Mouse (Mus musculus) stomach, embryonic 15.5 days (tissue): Measurements from ENCODE around the gene Fam81a. TPM values are rescaled to one million over a fixed set of nuclear protein-coding genes. Genes with fewer than 3 reads are reported as not detected.

ENCODE experiments used
- ATAC-seq: fragments of 200-750 bp; cut with Nextera tagmentation; 2 replicates; pipeline ENCODE4 v1.8.0; 2017; ENCODE audit warnings: low read depth, moderate number of reproducible peaks, moderate TSS enrichment; ENCODE audit not compliant: insufficient read depth, low FRiP score
- H3K27ac ChIP-seq: fragments of 300-500 bp; sonication (generic); 2 replicates; pipeline ENCODE4 v1.5.1; 2015; ENCODE audit warnings: mild to moderate bottlenecking, inconsistent platforms
- H3K27me3 ChIP-seq: fragments of 300-500 bp; sonication (generic); replicated peaks from 2 replicates; pipeline ENCODE4 v1.6.1; 2015; ENCODE audit warnings: inconsistent platforms
- H3K36me3 ChIP-seq: fragments of 300-500 bp; sonication (generic); 2 replicates; pipeline ENCODE4 v1.6.1; 2015; ENCODE audit warnings: inconsistent platforms
- H3K4me1 ChIP-seq: fragments of 300-500 bp; sonication (generic); 2 replicates; pipeline ENCODE4 v1.6.1; 2015; ENCODE audit warnings: inconsistent platforms
- H3K4me2 ChIP-seq: fragments of 300-500 bp; sonication (generic); 2 replicates; pipeline ENCODE4 v1.6.1; 2015; ENCODE audit warnings: mild to moderate bottlenecking, inconsistent platforms
- H3K4me3 ChIP-seq: fragments of 300-500 bp; sonication (generic); replicated peaks from 2 replicates; pipeline ENCODE4 v1.5.1; 2015; ENCODE audit warnings: inconsistent platforms
- H3K9ac ChIP-seq: fragments of 300-500 bp; sonication (generic); 2 replicates; pipeline ENCODE4 v1.6.1; 2015; ENCODE audit warnings: inconsistent platforms
- H3K9me3 ChIP-seq: fragments of 300-500 bp; sonication (generic); 2 replicates; pipeline ENCODE4 v1.6.1; 2016; ENCODE audit warnings: inconsistent platforms
- WGBS: fragments of 180-500 bp; shearing (Covaris S2); methylation state at CpG from one replicate; pipeline ENCODE4 v1.1.7; 2015; 5-methylcytosine and 5-hydroxymethylcytosine counted together
- polyA plus RNA-seq: library from polyadenylated mRNA; unstranded; fragments of >200 nt; fragmentation: Nextera tagmentation; extraction: Ambion mirVana; gene quantifications from 2 replicates; pipeline ENCODE4 v1.2.1, GENCODE M21; 2015

The Fam81a gene
- polyA plus RNA-seq, 1 experiment from 2014 or later, result 16.2 TPM

DNA sequence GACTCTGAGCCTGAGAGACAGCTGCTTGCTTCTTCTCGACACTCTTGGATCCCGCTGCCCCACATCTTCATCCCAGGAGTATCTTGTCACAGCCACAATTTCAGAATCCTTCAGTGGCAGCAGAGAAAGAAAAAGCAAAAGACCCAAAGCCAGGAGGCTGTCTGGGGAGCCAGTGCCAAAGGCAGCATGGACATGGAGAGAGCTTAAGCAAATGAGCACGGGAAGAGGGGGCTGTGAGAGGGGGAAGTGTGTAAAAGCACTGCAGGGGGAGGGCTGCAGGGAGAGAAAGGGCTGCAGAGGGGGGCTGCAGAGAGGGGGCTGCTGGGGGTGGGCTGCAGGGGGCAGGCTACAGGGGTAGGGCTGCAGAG is 93.0 kb downstream of the Fam81a start:
- no peaks in the 10 kb centered on the region for H3K27me3 ChIP-seq
- H3K36me3 ChIP-seq, result no peaks in the 10 kb centered on the region
- no peak for ATAC-seq
- H3K27ac ChIP-seq, result peak overlapping the region; percentile 62
- 32% methylated on average over 3 of the region's 3 CpGs for WGBS
- no peak overlapping the region for H3K4me3 ChIP-seq
- no peaks in the 10 kb centered on the region for H3K9me3 ChIP-seq
- H3K4me1 ChIP-seq, result peaks cover 33% of the 10 kb centered on the region; the same call in 1 of the 2 replicates
- peak overlapping the region; percentile 12; the same call in 1 of the 2 replicates for H3K4me2 ChIP-seq
- H3K9ac ChIP-seq, result no peak overlapping the region

- no peak overlapping the region for H3K9ac ChIP-seq
- H3K27ac ChIP-seq, result peak overlapping the region; percentile 62
- H3K9me3 ChIP-seq, result no peaks in the 10 kb centered on the region
- no peaks in the 10 kb centered on the region for H3K27me3 ChIP-seq
- 40% methylated on average over 6 of the region's 6 CpGs for WGBS
- H3K4me2 ChIP-seq, result no peak overlapping the region
- H3K36me3 ChIP-seq, result no peaks in the 10 kb centered on the region
- H3K4me1 ChIP-seq, result peaks cover 33% of the 10 kb centered on the region; the same call in 1 of the 2 replicates
- H3K4me3 ChIP-seq, result no peak overlapping the region
- ATAC-seq, result no peak
Observed at GRCm38 (mm10) chr9:70048751-70049415, 93.5 kb downstream of the Fam81a start.

DNA sequence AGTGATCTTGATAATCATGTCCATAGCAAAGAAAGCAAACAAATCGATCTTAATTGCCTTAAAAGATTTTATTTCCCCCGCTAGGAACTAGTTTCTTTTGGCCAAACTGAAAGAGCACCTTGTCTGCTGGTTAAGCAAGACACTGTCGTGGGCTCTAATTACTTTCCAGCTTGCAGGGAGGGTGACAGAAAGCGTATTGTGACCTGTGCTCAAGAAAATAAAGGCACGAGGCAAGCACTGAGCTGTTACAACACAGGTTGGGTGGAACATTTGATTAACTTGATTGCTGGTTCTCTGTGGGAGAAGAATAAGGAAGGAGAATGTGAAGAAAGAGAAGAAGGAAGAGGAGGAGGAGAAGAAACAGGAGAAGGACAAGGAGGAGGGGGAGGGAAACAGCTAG is 94.1 kb downstream of the Fam81a start:
- Histone ChIP-seq H3K4me1 (peaks cover 33% of the 10 kb centered on the region; the same call in 1 of the 2 replicates), H3K27ac (peak overlapping the region; percentile 62; the same call in 1 of the 2 replicates), H3K36me3 (no peaks in the 10 kb centered on the region), H3K4me3 (no peak overlapping the region), H3K9ac (no peak overlapping the region), H3K27me3 (no peaks in the 10 kb centered on the region), H3K9me3 (no peaks in the 10 kb centered on the region), H3K4me2 (no peak overlapping the region)
- 42% methylated on average over 5 of the region's 5 CpGs for WGBS
- ATAC-seq, result no peak

- Histone ChIP-seq H3K36me3 (no peaks in the 10 kb centered on the region), H3K9ac (no peak overlapping the region), H3K4me2 (no peak overlapping the region), H3K4me1 (peaks cover 33% of the 10 kb centered on the region; the same call in 1 of the 2 replicates), H3K9me3 (no peaks in the 10 kb centered on the region), H3K27ac (peak overlapping the region; percentile 62; the same call in 1 of the 2 replicates), H3K4me3 (no peak overlapping the region), H3K27me3 (no peaks in the 10 kb centered on the region)
- ATAC-seq, result no peak
- WGBS, result 35% methylated on average over 3 of the region's 3 CpGs
Observed at GRCm38 (mm10) chr9:70047839-70048238, 94.5 kb downstream of the Fam81a start.

DNA sequence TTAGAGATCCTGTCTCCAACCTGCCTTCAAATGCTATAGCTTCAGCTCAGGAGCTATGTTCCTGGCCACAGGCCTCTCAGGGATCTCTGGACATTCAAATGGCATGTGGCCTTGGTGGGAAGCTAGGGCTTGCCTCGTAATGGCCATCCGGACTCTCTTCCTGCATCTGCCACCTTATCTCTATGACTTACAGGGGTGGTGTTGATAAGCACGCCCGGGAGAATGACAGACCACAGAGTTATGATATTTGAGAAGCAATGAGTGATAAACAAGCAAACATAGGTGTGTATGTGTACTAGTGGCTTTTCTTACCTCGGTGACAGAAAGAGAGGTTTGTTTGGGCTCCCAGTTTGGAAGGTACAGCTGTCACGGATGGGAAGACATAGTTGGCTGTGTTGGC is 96.1 kb downstream of the Fam81a start:
- no peak overlapping the region for H3K4me3 ChIP-seq
- no peak overlapping the region for H3K9ac ChIP-seq
- ATAC-seq, result 0 out of 2 replicates have a peak, but pooled peaks have one; percentile 43
- WGBS, result 62% methylated on average over 6 of the region's 6 CpGs
- no peaks in the 10 kb centered on the region for H3K9me3 ChIP-seq
- H3K4me2 ChIP-seq, result no peak overlapping the region
- H3K27ac ChIP-seq, result no peak overlapping the region
- H3K36me3 ChIP-seq, result no peaks in the 10 kb centered on the region
- peaks cover 33% of the 10 kb centered on the region; the same call in 1 of the 2 replicates for H3K4me1 ChIP-seq
- H3K27me3 ChIP-seq, result no peaks in the 10 kb centered on the region

DNA sequence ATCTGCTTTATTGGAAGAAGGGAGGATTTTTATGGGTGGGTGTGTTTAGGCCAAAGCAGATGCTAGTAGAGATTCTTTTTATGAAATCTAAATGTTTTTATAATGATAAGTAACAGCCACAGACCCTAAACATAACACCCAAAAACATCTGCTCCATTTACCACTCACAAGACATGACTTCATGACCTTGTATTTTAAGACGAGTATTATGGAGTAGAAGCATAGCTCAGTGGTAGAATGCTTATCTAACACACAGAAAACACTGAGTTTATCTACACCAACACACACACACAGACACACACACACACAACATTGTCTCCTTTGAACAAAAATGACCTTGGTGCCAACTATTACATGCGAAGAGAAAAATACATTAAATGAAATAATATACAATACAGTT is 97.5 kb downstream of the Fam81a start:
- Histone ChIP-seq H3K4me3 (no peak overlapping the region), H3K9ac (no peak overlapping the region), H3K27ac (no peak overlapping the region), H3K9me3 (no peaks in the 10 kb centered on the region), H3K27me3 (no peaks in the 10 kb centered on the region), H3K4me1 (peaks cover 30% of the 10 kb centered on the region; the same call in 1 of the 2 replicates), H3K4me2 (no peak overlapping the region), H3K36me3 (no peaks in the 10 kb centered on the region)
- 59% methylated on average over 2 of the region's 2 CpGs for WGBS
- no peak for ATAC-seq

- ATAC-seq, result no peak
- Histone ChIP-seq H3K9ac (no peak overlapping the region), H3K4me1 (0 out of 2 replicates have a peak, but pooled peaks cover 15% of the 10 kb centered on the region), H3K27ac (no peak overlapping the region), H3K9me3 (no peaks in the 10 kb centered on the region), H3K36me3 (no peaks in the 10 kb centered on the region), H3K27me3 (no peaks in the 10 kb centered on the region), H3K4me3 (no peak overlapping the region), H3K4me2 (no peak overlapping the region)
- WGBS, result 73% methylated on average over 1 of the region's 1 CpGs
Observed at GRCm38 (mm10) chr9:70042935-70043334, 99.4 kb downstream of the Fam81a start.

DNA sequence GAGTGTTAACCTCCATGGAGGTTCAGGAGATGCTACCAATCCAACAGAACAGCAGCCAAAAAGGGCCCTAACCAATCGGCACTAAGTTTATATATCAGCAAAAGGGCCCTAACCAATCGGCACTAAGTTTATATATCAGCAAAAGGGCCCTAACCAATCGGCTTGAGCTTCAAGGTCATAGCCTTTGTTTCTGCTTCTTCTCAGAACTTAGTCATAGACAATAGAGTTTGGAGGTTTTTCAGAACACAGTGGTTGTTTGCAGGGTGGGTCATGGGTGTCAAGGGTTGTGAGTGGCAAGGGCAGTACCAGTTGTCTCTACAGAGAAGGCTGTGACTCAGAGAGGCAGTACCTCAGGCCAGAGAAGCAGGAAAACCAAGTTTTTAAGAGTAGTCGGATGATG is 100.2 kb downstream of the Fam81a start:
- 84% methylated on average over 4 of the region's 4 CpGs for WGBS
- H3K36me3 ChIP-seq, result no peaks in the 10 kb centered on the region
- ATAC-seq, result no peak
- 0 out of 2 replicates have a peak, but pooled peaks cover 13% of the 10 kb centered on the region for H3K4me1 ChIP-seq
- no peak overlapping the region for H3K4me3 ChIP-seq
- no peaks in the 10 kb centered on the region for H3K27me3 ChIP-seq
- H3K9me3 ChIP-seq, result no peaks in the 10 kb centered on the region
- no peak overlapping the region for H3K27ac ChIP-seq
- H3K4me2 ChIP-seq, result no peak overlapping the region
- no peak overlapping the region for H3K9ac ChIP-seq

- no peaks in the 10 kb centered on the region for H3K4me1 ChIP-seq
- H3K36me3 ChIP-seq, result no peaks in the 10 kb centered on the region
- 83% methylated on average over 11 of the region's 11 CpGs for WGBS
- H3K27me3 ChIP-seq, result no peaks in the 10 kb centered on the region
- no peak overlapping the region for H3K4me2 ChIP-seq
- no peak overlapping the region for H3K27ac ChIP-seq
- no peaks in the 10 kb centered on the region for H3K9me3 ChIP-seq
- no peak overlapping the region for H3K9ac ChIP-seq
- no peak for ATAC-seq
- H3K4me3 ChIP-seq, result no peak overlapping the region
Observed at GRCm38 (mm10) chr9:70040570-70040969, 101.8 kb downstream of the Fam81a start.

GRCm38 (mm10) chr9:70039597-70040385 is 102.6 kb downstream of the Fam81a start:
- ATAC-seq, result no peak
- Histone ChIP-seq H3K27me3 (no peaks in the 10 kb centered on the region), H3K9ac (no peak overlapping the region), H3K36me3 (no peaks in the 10 kb centered on the region), H3K9me3 (no peaks in the 10 kb centered on the region), H3K4me1 (no peaks in the 10 kb centered on the region), H3K27ac (no peak overlapping the region), H3K4me2 (no peak overlapping the region), H3K4me3 (no peak overlapping the region)
- 76% methylated on average over 6 of the region's 6 CpGs for WGBS
